Mouse (Mus musculus) A20 (cell line): ENCODE data around the gene Susd1.
A peak's percentile ranks its signal among the peaks of the same experiment; 100 is the strongest.

Source experiments
- DNase-seq: peaks from one replicate; pipeline ENCODE4 v3.0.0-alpha.2; 2011; ENCODE audit warnings: low read depth, low spot score

Susd1 gene

GRCm38 (mm10) chr4:59340714-59341113 lies 97.7 kb downstream of the Susd1 start:
- DNase-seq: peak; percentile 83

GRCm38 (mm10) chr4:59340046-59340445 lies 98.4 kb downstream of the Susd1 start:
- no peak for DNase-seq

GRCm38 (mm10) chr4:59338896-59339535 lies 99.4 kb downstream of the Susd1 start:
- DNase-seq: no peak

- DNase-seq: no peak
These were observed 100.9 kb downstream of the Susd1 start for GRCm38 (mm10) chr4:59337533-59337885.

GRCm38 (mm10) chr4:59336846-59337532 lies 101.4 kb downstream of the Susd1 start:
- DNase-seq: no peak

- DNase-seq: no peak
These were observed 102.0 kb downstream of the Susd1 start for GRCm38 (mm10) chr4:59336439-59336809.

- peak; percentile 82 for DNase-seq
These were observed 102.6 kb downstream of the Susd1 start for GRCm38 (mm10) chr4:59335616-59336438.

GRCm38 (mm10) chr4:59335101-59335500 lies 103.3 kb downstream of the Susd1 start:
- DNase-seq: no peak

GRCm38 (mm10) chr4:59334236-59334635 lies 104.2 kb downstream of the Susd1 start:
- no peak for DNase-seq

GRCm38 (mm10) chr4:59333424-59333895 lies 105.0 kb downstream of the Susd1 start:
- no peak for DNase-seq

- DNase-seq: no peak
These were observed 105.6 kb downstream of the Susd1 start for GRCm38 (mm10) chr4:59332691-59333423.

GRCm38 (mm10) chr4:59332089-59332488 lies 106.3 kb downstream of the Susd1 start:
- DNase-seq: no peak

- peak; percentile 92 for DNase-seq
These were observed 106.8 kb downstream of the Susd1 start for GRCm38 (mm10) chr4:59331633-59332032.

GRCm38 (mm10) chr4:59330961-59331604 lies 107.3 kb downstream of the Susd1 start:
- no peak for DNase-seq

GRCm38 (mm10) chr4:59329461-59330304 lies 108.8 kb downstream of the Susd1 start:
- no peak for DNase-seq

GRCm38 (mm10) chr4:59328821-59329220 lies 109.6 kb downstream of the Susd1 start:
- no peak for DNase-seq

- DNase-seq: no peak
These were observed 110.4 kb downstream of the Susd1 start for GRCm38 (mm10) chr4:59327986-59328385.

GRCm38 (mm10) chr4:59326031-59326760 lies 112.2 kb downstream of the Susd1 start:
- DNase-seq: no peak

GRCm38 (mm10) chr4:59324317-59324716 lies 114.1 kb downstream of the Susd1 start:
- DNase-seq: no peak

GRCm38 (mm10) chr4:59323231-59323651 lies 115.2 kb downstream of the Susd1 start:
- DNase-seq: no peak
